Mouse (Mus musculus) olfactory bulb, adult 2 months (tissue): Measurements from ENCODE around the gene Htra2. TPM values are rescaled to one million over a fixed set of nuclear protein-coding genes. Genes with fewer than 3 reads are reported as not detected.

Experiments used
- H3K27ac ChIP-seq: fragments of 200-500 bp; 2 replicates; pipeline ENCODE4 v1.5.1; 2012; ENCODE audit warnings: low read depth, low read length; ENCODE audit not compliant: insufficient read depth
- H3K4me1 ChIP-seq: fragments of 200-500 bp; 2 replicates; pipeline ENCODE4 v1.6.1; 2012; ENCODE audit warnings: low read length; ENCODE audit not compliant: control insufficient read depth, insufficient read depth
- H3K4me3 ChIP-seq: fragments of 200-500 bp; 2 replicates; pipeline ENCODE4 v1.5.1; 2012; ENCODE audit warnings: mild to moderate bottlenecking, low read depth, low read length, moderate library complexity; ENCODE audit not compliant: insufficient read depth
- CTCF ChIP-seq: fragments of 200-500 bp; IDR thresholded peaks from 2 replicates; pipeline ENCODE4 v1.5.1; 2012; ENCODE audit warnings: low read depth, mild to moderate bottlenecking, low read length, moderate library complexity; ENCODE audit not compliant: insufficient read depth
- POLR2A ChIP-seq: fragments of 200-500 bp; IDR thresholded peaks from 2 replicates; pipeline ENCODE4 v1.6.1; 2012; ENCODE audit warnings: mild to moderate bottlenecking, low read depth, low read length, moderate library complexity; ENCODE audit not compliant: insufficient read depth
- WGBS: fragments of 180-500 bp; shearing (Covaris S2); methylation state at CpG from one replicate; pipeline ENCODE4 v1.1.7; 2018; 5-methylcytosine and 5-hydroxymethylcytosine counted together
- polyA plus RNA-seq: library from polyadenylated mRNA; stranded (reverse); fragments of >200 nt; gene quantifications from 2 replicates; pipeline ENCODE4 v1.2.4, GENCODE M21; 2012; ENCODE audit warnings: low replicate concordance; ENCODE audit not compliant: missing spikeins, insufficient read depth, insufficient read length

The Htra2 gene
- polyA plus RNA-seq, 1 experiment: not detected

DNA sequence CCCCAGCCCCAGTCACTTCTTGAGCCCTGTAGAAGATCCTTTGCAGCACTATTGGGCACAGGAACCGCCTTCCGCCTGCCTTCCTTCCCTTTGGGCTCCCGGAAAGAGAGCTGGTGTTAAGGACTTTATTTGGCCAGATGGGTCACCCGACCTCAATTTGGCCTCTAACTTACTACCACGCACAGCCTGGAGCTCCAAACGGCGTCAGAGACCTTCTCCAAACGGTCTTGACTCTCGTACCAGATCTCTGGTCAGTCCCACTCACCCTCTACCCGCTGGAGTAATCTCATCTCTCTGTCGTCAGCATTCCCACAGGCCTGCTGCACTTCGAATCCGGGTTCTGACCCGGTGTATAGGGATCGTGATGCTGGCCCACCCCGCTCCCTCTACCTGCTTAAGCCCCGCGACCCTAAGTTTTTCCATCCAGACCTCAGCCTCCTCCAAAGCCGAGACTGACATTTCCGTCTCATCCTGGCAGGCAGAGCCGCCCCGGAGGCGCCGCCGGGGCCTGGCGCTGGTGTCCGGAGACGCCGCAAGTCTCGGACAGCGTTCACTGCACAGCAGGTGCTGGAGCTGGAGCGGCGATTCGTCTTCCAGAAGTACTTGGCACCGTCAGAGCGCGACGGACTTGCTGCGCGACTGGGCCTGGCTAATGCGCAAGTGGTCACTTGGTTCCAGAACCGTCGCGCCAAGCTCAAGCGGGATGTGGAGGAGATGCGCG is 32.3 kb upstream of the Htra2 start:
- no peak overlapping the region for H3K27ac ChIP-seq
- 4% methylated on average over 47 of the region's 47 CpGs for WGBS
- H3K4me3 ChIP-seq: no peak overlapping the region
- peaks cover 12% of the 10 kb centered on the region; the same call in 1 of the 2 replicates for H3K4me1 ChIP-seq
- TF ChIP-seq CTCF (no peak), POLR2A (no peak)

DNA sequence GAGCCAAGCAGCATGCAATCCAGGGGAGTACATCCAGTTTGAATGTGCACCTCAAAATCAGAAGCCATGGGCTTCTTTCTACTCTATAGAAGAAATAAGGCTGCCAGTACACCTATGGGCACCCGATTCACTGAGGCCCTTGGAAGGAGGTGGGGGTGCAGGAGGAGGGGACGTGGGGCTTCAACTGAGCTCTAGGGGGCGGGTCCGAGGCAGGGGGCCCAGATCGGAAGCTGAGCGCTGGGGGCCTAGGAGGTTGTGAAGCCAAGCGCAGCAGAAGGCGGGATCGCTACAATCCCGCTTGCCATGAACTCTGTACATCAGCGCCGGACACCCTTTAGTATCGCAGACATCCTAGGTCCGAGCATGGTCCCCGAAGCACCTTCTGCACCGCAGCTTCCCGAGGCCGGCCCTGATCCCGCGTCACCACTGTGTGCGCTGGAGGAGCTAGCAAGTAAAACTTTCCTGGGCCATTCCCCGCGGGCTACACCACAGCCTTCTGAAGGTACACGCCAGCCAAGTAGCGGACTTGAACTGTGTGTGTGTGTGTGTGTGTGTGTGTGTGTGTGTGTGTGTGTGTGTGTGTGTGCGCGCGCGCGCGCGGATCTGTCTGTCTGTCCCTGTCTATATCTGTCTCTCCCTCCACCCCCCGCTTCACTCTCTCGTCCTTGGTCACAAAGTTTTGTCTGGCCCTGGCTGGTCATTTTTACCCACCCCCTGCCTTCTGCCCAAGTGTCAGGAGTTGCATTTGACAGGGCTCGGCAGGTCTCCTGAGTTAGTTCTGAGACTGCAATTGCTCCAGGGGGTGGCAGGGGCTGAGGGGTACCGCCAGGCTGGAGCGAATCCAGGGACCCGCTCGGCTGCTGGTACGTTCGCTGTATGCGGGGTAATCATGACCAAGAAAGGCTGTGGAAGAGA is 31.3 kb upstream of the Htra2 start, which contains the start of gene Lbx2:
Gene Lbx2 (plus strand): TSS at position 247 of the 915 bp plus-strand sequence.
- TF ChIP-seq CTCF (no peak), POLR2A (no peak)
- Histone ChIP-seq H3K4me3 (no peak within 1 kb of the TSS), H3K27ac (no peak within 1 kb of the TSS), H3K4me1 (peaks cover 12% of the 10 kb centered on the region; the same call in 1 of the 2 replicates)
- 5% methylated on average over 40 of the region's 42 CpGs for WGBS

DNA sequence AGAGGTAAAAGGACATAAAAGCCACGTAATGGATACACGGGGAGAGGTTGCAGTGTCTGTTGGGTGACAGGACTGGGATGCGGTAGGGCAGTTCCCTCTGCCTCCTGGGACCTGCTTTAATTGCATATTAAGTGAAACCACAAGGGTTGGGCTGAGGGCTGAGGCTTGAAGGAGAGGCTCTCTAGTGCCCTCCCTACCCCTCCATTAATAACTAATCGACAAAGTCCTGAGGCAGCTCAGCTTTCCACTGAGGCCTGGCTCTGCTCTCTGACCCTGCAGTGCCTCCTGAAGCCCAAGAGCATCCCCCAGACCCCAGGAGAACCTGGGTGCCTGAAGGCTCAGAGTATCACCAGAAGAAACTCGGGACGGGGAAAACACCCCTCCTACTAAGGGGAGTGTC is 29.4 kb upstream of the Htra2 start:
- Histone ChIP-seq H3K27ac (no peak overlapping the region), H3K4me1 (peaks cover 16% of the 10 kb centered on the region), H3K4me3 (no peak overlapping the region)
- TF ChIP-seq POLR2A (no peak), CTCF (no peak)
- 11% methylated on average over 6 of the region's 6 CpGs for WGBS

DNA sequence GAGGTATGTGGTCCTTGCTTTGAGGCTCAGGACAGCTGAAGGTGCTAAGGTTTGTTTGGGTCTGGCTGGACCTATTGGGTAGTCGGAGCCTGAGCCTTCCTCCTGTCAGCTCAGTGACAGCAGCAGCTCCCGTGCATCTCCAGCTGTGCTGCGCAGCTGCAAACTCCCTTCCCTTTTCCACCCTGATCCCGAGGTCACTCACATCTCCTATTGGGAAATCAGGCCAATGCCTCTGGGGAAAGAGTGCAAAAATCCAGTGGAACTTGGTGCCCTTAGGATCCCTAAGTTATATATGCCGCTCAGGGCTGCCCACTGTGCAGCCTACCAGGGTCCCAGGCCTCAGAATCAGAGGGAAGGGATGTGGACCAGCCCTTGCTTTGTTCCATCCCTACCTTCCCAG is 28.4 kb upstream of the Htra2 start:
- 21% methylated on average over 5 of the region's 5 CpGs for WGBS
- no peak overlapping the region for H3K4me3 ChIP-seq
- H3K27ac ChIP-seq: no peak overlapping the region
- TF ChIP-seq POLR2A: no peak
- no peak for TF ChIP-seq CTCF
- H3K4me1 ChIP-seq: peaks cover 21% of the 10 kb centered on the region

DNA sequence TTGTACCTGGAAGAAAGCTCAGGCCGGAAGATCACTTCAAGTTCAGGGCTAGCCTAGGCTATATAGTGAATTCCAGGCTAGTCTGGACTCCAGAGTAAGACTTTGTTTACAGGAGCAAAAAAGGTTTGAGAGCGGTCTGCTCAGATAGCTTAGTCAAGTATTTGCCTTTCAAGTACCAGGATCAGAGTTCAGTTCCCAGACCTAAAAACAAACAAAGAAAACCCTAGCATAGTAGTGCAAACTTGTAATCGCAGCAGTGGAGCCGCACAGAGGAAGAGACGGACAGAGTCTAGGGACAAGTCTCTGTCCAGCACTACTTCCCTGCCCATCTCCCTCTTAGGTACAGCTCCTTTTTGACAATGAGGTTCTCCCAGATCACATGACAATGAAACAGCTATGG is 25.1 kb upstream of the Htra2 start:
- Histone ChIP-seq H3K4me3 (no peak overlapping the region), H3K27ac (no peak overlapping the region), H3K4me1 (peaks cover 12% of the 10 kb centered on the region)
- 89% methylated on average over 5 of the region's 5 CpGs for WGBS
- TF ChIP-seq CTCF (no peak), POLR2A (no peak)

DNA sequence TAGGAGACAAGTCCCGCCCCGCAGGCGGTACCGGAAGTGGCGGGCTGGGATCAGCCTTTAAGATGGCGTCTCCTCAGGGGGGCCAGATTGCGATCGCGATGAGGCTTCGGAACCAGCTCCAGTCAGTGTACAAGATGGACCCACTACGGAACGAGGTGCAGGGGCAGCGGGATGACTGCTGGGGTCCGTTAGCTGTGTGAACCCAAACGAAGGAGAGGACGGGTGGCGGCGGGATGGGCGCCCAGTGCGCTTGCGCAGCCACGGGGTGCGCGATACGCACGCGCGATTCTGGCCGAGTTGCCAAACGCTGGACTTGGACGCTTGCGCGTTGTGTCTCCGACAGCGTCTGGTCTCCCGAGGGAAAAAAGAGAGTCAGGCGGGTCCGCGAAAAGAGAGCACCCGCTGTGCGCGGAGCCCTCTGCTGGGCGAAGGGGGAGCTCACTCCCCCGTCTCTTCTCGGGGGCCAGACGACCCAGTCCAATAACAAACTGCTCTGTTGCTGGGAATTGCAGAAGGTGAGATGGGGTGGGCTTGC is 23.3 kb upstream of the Htra2 start:
- WGBS: 1% methylated on average over 46 of the region's 46 CpGs
- TF ChIP-seq POLR2A: peak; percentile 49; the same call in 1 of the 2 replicates
- peak; percentile 53; the same call in 1 of the 2 replicates for TF ChIP-seq CTCF
- peaks cover 12% of the 10 kb centered on the region for H3K4me1 ChIP-seq
- H3K4me3 ChIP-seq: peak overlapping the region; percentile 71
- peak overlapping the region; percentile 98 for H3K27ac ChIP-seq

DNA sequence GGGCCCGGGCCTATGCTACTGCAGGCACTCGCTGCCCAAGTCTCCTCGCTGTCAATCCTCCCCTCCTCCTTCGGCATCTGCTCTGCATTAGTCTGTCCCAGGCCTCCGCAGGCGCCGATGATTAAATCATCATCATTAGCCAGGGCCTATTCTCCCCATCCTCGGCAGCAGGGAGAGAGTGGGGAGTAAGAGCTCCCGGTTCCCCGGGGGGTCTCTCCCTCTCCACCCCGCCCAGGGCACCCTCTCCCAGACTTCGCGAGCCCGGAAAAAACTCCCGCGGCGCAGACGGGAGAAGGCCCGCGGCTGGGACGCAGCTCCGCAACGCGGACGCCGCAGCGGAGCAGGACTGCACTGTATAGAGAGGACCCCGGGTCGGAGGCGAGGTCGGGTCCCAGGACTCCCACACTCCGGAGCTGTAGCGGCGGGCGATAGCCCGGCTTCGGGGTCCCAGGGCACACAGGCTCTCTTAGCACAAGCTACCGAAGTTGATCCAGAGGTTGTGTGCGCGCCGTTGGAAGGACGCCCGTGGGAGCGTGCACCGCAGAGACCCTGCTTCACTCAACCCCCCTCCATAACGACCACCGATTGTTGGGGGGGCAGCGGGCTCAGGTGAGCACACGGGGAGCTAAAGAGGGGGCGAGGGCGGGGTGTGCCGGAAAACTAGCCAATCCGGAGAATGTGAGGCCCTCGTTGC is 22.7 kb upstream of the Htra2 start, which contains the start of gene Pcgf1:
Gene Pcgf1 (plus strand): TSS at position 240 of the 694 bp plus-strand sequence.
- Histone ChIP-seq H3K4me3 (peak within 1 kb of the TSS; percentile 71), H3K27ac (peak within 1 kb of the TSS; percentile 98), H3K4me1 (peaks cover 12% of the 10 kb centered on the region)
- TF ChIP-seq POLR2A: no peak; the same call in 1 of the 2 replicates
- TF ChIP-seq CTCF: no peak
- WGBS: under 1% methylated on average over 54 of the region's 54 CpGs

DNA sequence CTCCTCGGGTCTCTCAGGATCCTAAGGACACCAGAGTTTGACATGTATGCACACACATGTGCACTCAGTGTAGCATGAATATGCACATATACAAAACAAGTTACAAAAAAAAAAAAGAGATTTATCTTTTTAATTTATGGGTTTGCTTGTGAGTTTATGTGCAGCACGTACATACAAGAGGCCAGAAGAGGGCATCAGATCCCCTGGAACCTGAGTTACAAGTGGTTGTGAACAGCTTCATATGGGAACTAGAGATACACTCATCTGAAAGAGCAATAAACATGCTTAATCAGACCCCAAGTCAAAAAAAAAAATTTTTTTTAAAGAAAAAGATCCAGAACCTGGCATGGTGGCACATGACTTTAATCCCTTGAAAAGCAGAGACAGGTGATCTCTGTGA is 19.9 kb upstream of the Htra2 start:
- no peak overlapping the region for H3K4me3 ChIP-seq
- no peak overlapping the region for H3K27ac ChIP-seq
- no peak for TF ChIP-seq CTCF
- no peak for TF ChIP-seq POLR2A
- peaks cover 14% of the 10 kb centered on the region for H3K4me1 ChIP-seq
- WGBS: 10% methylated on average over 2 of the region's 2 CpGs

DNA sequence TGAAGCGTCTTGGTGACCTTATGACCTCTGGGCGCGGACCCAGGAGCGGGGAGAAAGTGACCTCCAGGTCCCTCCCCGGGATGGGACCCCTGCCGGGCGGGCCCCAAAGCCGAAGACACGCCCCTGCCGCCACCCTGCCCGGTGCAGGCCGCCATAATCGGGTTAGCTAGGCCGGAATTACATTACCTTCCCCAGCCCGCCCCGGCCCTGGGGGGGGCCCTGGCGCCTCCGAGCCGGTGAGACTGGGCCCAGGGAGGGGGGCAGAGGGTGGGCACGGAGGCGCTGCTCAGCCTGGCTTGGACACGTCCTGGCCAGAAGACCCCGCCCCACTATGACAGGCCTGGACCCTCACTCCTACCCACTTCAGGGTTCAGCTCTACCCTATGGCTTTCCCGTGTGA is 16.1 kb upstream of the Htra2 start:
- Histone ChIP-seq H3K4me3 (no peak overlapping the region), H3K4me1 (peaks cover 8% of the 10 kb centered on the region), H3K27ac (no peak overlapping the region)
- TF ChIP-seq CTCF: no peak
- under 1% methylated on average over 24 of the region's 24 CpGs for WGBS
